Mouse (Mus musculus) heart, postnatal 10 days (tissue): ENCODE results near the gene Ptprm. TPM values are rescaled to one million over a fixed set of nuclear protein-coding genes. Genes with fewer than 3 reads are reported as not detected.

Source experiments
- DNase-seq, 2 experiments: peaks; one replicate each; pipeline ENCODE4 v3.0.0; 2021
- intact Hi-C: fragments of 180-260 bp; cut with DNase I; formaldehyde crosslinking; loops from one replicate; pipeline ENCODE4 v1.15.1; 2025
- total RNA-seq, 2 experiments: library from RNA; stranded (reverse); gene quantifications; 2 replicates each; pipeline ENCODE4 v1.2.3; 2021

Gene Ptprm
- total RNA-seq, 2 experiments from 2014 or later: 132 to 133 TPM

DNA sequence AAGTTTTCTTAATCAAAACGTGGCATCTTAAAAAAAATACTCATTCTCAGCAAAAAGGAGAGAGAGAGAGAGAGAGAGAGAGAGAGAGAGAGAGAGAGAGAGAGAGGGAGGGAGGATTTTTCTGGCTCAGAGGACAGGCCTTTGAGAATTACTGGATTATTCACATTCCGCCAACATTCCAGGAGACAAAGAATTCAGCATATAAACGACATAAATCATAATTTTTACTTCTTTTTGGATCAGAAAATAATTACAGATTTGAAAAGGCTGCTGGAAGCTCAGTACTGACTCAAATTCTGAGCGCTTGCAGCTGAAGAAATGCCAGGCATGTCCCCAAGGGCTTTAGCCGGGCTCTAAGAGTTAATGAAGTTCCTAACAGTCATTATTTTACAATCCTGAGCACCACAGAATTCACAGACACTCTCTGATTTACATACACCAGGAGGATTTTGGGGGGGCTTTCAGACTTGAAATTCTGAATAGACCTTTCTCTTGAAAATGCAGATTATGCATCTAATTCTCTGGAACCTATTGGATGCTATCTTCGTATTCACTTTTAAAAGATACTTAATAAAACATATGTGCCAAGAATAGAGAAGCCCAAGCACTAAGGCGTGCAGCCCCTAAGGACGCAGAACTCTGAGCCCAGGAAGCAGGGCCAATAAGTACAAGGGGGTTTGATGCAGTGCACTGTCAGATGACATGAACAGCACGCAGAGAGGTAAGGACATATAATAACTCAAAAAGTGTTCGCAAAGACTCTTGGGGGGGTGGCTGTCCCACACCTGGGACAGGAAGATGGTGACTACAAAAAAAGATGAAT lies 112.1 kb downstream of the Ptprm start:
- peak; percentile 25 to 38 for DNase-seq
- intact Hi-C loops: no loop called here

DNA sequence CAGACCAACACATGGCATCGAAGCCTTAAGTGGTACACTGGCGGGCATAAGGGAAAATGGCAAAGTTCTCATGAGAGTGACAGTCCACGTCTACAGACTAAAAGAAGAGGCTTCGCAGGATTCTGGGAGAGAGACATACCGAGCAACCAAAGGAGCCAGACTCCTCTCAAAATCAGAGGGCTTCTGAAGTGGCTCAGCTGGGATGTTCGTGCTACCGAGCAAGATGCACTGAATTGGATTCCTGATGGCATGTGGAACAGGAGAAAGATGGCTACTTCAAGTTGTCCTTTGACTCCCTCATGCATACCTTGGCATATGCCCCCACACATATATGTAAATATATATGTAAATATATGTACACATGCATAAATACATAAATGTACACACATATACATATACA lies 115.4 kb downstream of the Ptprm start:
- intact Hi-C loops: no loop called here

DNA sequence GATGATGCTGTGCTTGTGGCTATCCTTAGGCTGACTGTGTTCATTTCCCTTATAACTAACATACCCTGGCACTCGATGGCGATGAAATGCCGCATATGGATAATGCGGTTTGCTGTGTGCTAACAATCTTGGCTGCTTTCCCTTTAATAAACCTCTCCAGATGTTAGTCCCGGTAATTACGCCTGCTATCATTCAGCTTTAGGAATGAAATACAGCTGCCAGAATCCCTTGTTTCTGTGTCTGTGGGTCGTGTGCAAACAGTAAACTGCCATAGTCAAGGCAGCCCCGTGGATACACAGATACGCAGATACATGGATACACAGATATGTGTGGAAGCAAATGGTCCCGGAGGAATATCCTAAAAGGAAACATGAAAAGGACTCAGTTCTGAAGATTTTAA lies 116.8 kb downstream of the Ptprm start:
- DNase-seq: no peak
- intact Hi-C loops: no loop called here

More for the DNA sequence above, 115.4 kb downstream of the Ptprm start:
- DNase-seq: no peak

DNA sequence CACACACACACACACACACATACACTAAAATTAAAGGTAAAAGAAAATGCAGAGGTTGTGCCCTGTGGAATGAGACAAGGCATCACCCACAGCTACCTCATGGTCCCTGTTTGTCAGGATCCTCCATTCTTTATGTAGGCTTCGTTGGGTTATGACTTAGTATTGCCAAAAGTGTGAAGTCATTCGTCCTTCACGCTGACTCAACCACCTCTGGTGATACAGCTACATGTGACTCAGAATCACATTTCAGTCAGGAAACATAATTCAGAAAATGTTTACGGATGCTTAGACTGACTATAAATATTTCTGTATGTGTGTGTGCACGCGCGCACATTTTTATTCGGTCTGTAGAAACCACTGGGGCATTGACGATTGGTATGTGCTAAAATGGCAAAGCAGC lies 121.2 kb downstream of the Ptprm start:
- DNase-seq: no peak
- intact Hi-C loops: no loop called here

DNA sequence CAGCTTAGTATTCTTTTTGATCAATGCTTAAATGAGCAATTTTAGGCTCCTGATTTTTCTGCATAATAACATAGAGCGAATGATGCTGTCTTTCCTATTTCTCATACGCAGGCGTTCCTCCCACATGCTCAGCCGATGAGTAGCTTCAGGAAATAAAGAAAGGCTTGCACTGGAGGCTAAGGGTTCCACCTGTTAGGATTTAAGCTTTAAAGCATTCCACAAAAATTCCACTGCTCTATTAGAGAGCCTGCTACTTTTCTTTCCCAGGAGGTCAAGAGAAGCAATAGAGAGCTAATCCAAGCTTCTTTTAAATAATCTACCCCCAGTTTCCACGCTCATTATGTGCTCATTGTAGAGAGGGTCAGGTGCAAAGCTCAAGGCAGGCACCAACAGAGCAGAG lies 127.3 kb downstream of the Ptprm start:
- no peak for DNase-seq
- intact Hi-C loops: no loop called here

DNA sequence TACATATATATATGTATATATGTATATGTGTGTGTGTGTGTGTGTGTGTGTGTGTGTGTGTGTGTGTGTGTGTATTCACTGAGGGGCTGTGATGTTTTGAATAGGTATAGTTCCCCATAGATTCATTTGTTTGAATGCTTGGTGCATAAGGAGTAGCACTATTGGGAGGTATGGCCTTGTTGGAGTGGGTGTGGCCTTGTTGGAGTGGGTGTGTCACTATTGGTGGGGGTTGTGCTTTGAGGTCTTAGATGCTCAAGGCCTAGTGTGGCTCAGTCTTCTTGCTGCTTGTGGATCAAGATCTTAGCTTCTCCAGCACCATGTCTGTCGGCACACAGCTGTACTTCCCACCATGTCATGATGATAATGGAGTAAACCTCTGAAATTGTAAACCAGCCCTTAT lies 138.9 kb downstream of the Ptprm start:
- intact Hi-C loops: no loop called here
- no peak for DNase-seq

DNA sequence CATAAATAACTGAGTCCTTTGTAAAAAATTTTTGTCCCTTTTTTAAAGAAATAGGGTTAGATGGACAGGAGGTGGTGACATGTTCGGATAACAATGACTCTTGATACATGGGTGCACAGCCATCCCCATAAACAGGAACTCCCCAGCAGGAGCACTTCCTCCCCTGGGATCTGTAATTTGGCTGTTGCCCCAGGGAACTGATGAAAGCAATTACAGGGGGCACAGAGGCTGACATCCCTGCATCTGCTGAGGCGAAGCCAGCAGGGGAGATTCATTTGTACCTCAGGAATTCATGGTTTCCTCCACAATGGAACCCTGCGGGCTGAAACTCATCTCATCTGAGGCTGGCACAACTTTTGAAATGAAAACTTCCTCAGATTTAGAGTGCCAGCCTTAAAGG lies 140.5 kb downstream of the Ptprm start:
- peak; percentile 32 to 39 for DNase-seq
- intact Hi-C loops: loop anchor here (5.0 kb wide), 1 partner anchor 259 kb away; no protein-coding TSS in a partner anchor

DNA sequence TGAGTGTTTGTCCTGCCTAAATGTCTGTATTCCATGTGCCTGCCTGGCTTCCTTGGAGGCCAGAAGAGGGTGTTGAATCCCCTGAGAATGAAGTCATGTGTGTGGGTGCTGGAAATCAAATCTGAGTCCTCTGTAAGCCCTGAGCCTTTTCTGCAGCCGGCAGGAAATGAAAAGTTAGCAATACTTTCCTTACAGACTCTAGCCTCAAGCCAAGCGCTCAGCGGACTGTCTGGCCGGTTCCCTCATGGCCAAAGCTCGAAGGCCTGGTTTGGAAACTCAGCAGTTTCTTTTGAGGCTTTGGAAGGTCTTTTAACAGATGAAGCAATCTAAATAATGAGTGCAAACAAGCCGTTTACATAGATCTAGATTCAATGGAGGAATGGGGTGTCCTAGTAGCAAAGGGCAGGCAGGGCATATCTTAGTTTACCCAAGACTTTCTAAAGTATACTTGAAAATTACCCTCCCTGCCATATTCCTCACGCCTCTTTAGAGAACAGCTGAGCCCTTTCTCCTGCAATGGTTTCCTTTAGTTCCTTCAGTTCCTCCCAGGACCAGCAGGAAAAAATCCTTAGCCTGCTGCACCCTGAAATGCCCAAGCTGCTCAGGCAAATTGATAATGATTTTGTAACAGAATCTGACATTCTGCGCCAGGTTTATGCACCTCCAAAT lies 144.4 kb downstream of the Ptprm start:
- intact Hi-C loops: loop anchor here (5.0 kb wide), 1 partner anchor 262 kb away; no protein-coding TSS in a partner anchor
- peak in 1 of 2 experiments; percentile 15 for DNase-seq

DNA sequence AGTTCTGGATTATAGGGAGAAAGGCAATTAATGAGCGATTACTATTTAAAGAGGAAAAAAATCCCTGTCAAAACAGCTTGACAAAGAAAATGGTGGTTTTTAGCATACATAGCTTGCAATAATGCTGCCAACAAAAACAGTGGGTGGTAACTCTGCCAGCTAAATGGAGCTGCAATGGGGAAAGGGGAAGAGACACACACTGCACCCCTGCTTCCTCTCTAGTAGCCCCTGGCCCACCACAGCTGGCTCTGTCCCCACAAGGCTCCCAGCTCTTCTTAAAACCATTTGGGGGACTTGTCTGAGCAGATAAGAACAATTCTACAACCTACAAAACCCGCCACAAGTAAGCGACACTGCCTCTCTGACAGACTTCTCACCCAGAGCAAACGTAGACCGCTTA lies 145.7 kb downstream of the Ptprm start:
- DNase-seq: no peak
- intact Hi-C loops: no loop called here

DNA sequence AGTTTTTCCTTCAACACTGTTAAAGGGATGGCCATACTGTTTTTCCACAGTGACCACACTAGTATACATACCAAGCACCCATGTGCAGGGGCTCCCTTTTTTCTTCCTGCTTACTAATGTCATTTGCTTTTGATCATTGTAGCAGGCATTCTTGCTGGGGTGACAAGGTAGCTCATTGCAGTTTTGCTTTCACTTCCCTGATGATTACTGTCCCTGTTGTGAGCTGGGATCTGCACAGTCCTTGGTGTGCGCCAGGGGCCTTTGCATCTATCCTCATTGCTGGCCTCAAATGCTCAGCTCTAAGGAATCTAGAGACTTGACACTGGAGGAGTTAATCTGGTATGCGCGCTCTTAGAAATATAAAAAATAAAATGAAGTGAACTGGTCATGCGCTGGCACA lies 147.3 kb downstream of the Ptprm start:
- intact Hi-C loops: no loop called here
- no peak for DNase-seq

DNA sequence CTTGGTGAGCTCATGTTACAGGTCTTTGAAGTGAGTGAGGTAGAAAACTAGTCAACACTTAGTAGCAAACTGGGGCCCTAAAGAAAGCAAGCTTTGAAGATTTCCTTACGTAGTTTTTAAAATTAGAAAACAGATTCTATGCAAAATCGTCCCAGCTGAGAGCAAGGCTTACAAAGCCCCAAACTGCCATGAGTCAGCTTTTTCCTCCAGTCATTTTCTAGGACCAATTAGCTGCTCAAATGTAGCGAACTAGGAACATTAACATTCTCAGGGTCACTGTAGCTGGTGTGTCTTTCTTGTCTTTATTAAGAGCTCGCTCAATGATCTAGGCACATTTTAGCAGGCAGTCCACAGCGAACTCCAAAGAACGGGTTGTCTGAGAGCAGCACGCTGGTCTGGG lies 153.1 kb downstream of the Ptprm start:
- intact Hi-C loops: no loop called here

DNA sequence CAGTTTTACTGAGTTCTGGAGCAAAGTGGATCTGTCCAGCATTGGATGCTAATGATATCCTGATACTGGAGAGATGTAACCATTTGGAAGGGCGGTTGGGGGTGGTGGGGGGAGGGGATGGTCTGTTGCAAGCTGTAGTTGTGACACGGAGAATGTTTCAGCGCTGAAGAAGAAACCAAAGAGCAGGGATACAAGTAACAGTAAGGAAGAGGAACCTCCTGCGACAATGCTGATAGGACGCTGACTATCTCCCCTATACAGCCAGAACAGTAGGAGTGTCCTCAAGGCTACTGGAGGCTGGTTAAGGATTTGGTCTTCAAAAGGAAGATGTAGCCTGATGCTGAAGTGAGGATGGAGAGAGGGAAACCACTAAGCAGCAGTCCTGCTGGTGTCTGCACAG lies 160.5 kb downstream of the Ptprm start:
- DNase-seq: no peak
- intact Hi-C loops: loop anchor here (5.0 kb wide), 1 partner anchor 159 kb away; the partner anchor contains the start of gene Ptprm

More for the DNA sequence above, 153.1 kb downstream of the Ptprm start:
- no peak for DNase-seq

DNA sequence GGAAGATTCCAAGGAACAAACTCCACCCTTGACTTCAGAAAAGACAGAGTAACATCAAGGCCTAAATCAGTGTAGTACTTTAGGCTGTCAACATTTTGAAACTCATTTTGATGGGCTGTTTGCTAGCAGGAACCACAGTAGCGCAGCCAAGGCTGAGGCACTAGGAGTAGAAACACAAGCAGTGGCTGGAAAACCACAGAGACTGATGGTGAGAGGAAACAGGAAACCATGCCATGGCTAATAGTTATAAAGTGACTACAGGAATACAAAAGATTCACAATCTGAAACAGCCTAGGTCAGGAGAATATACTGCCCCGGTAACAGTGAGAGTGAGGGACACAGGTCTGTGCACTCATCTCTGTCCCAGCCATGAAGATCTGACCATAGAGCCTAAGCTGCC lies 165.7 kb downstream of the Ptprm start:
- no peak for DNase-seq
- intact Hi-C loops: loop anchor here (10.0 kb wide), 1 partner anchor 286 kb away; no protein-coding TSS in a partner anchor

DNA sequence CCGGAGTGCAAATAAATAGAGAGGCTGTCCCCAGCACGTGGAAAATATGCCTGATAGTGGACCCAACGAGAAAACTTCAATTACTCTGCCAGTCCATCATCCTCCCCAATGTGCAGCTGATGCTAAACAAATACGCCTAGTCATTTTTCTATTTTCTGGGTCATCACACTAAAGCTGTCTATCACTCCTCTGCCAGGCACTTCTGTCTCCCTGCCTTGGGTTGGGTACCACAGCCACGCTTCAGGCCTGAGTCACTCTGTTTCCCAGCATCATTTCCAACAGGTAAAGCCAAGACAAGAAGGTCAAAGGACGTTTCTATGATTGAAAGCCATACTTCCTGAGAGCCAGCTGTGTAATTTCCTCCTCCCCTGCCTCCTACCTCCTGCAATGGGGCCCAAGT lies 167.4 kb downstream of the Ptprm start:
- intact Hi-C loops: loop anchor here (10.0 kb wide), 1 partner anchor 288 kb away; no protein-coding TSS in a partner anchor
- DNase-seq: no peak

DNA sequence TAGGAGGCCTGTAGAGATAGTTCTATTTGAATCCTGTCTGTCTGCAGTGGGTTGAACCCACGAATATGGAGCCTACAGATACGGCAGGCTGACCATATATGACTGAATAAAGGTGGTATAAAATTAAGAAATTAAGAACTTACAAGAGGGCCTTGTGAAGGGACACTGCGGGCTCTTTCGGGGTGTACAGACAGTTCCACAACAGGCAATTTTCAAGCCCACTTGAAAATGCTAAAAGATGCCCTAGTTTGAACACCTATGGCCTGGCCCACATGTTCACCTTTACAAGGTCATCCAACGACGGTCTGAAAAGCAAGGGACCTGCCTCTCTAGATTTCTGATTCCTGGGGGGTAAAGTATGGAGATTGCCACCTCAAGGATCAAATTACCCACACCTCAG lies 168.3 kb downstream of the Ptprm start:
- DNase-seq: no peak
- intact Hi-C loops: loop anchor here (10.0 kb wide), 1 partner anchor 289 kb away; no protein-coding TSS in a partner anchor

DNA sequence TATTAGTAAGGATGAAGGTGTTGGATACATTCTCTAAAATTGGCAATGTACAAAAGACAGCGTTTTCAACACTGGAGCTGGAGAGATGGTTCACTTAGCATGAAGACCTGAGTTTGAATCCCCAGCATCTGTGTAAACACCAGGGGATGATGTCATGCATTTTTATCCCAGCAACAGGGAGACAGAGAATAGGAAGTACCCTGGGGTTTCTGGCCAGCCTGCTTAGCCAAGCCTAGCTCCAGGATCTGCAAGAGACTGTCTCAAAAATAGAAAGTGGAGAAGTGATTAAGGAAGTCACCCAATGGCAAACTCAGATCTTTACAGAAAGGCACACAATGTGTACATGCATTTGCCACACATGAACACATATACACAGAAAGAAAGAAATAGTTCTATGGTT lies 174.8 kb downstream of the Ptprm start:
- DNase-seq: no peak
- intact Hi-C loops: loop anchor here (5.0 to 10.0 kb wide), 3 partner anchors 97 to 405 kb away; partner anchors contain the start of gene Ptprm

DNA sequence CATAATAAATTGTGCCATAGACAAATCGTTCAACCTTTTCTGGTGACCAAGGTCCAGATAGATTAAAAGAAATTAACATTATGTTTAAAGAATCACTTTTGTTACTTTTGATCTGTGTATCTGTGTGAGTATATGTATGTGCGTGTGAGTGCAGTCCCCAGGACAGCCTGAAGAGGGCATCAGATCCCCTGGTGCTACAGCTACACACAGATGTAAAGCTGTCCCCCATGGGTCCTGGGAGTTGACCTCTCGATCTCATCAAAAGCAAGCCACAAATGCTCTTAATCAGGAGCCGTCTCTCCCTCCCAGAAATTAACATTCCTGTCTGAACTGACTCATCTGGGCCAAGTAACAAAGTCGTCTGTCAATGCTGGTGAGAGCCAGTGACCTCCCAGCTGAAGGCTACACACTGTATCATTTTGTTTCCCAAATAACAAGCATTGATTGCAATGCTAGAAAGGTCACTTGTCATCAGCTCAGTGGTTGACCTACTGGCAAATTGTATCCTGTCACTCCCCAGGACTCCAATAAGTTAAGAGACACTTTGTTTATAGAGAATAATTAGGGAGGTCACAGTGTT lies 175.5 kb downstream of the Ptprm start:
- intact Hi-C loops: loop anchor here (5.0 to 10.0 kb wide), 3 partner anchors 96 to 406 kb away; partner anchors contain the start of gene Ptprm

DNA sequence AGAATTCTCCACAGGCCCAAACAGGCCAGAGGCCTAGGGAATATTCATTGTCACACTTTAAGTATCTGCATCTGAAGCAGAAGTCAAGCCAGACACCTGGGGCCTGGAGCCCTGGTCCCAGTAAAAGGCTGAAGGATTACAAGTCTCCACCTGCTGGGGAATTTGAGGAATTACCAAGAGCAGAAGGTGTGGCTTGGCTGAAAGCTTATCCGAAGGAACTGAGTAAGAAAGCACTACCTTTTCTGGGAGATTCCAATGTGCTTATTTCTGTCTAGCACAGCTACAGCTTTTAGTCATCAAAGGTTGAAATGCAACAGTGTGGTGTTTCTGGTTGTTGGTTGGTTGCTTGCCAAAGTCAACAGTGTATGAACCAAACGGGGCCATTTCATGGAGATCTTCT lies 178.4 kb downstream of the Ptprm start:
- DNase-seq: peak; percentile 57 to 61
- intact Hi-C loops: loop anchor here (5.0 to 10.0 kb wide), 3 partner anchors 94 to 409 kb away; partner anchors contain the start of gene Ptprm

More for the DNA sequence above, 175.5 kb downstream of the Ptprm start:
- no peak for DNase-seq

DNA sequence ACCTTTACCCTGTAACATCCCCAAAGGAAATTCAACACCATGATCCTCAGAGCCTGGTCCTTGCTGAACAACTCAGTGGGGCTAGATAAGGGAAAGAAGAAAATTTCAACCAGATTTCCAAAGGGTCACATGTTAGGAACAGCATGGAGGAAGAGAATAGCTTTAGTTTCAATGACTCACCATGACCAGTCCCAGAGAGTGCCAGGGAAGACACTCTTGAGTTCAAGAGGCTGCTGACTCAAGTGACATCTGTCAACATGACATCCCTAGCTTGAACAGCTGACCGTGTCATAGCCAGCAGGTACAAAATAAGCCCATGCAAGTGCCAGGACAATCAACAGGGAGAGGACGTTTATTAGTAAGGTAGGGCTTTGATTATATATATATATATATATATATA lies 182.9 kb downstream of the Ptprm start:
- intact Hi-C loops: loop anchor here (5.0 to 10.0 kb wide), 2 partner anchors 34 to 413 kb away; no protein-coding TSS in a partner anchor
- peak; percentile 47 to 66 for DNase-seq

DNA sequence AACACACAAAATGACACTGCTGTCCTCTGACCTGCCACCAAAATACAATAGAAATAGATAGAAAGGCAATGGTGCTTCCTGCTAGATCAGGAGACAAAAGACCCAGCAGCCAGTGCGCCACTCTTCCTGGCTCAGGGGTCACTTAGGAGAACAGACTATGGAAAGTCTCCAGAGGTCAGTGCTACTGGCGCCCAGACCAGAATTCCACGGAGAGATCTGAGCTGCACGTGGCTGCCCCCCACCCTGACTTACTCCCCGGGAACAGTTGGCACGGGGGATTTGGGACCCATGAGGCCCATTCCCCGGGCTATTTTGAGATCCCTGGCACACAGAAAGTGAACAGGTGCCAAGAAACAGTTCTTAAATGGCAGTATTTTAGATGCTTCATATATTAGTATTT lies 183.6 kb downstream of the Ptprm start:
- intact Hi-C loops: loop anchor here (5.0 to 10.0 kb wide), 2 partner anchors 33 to 414 kb away; no protein-coding TSS in a partner anchor

DNA sequence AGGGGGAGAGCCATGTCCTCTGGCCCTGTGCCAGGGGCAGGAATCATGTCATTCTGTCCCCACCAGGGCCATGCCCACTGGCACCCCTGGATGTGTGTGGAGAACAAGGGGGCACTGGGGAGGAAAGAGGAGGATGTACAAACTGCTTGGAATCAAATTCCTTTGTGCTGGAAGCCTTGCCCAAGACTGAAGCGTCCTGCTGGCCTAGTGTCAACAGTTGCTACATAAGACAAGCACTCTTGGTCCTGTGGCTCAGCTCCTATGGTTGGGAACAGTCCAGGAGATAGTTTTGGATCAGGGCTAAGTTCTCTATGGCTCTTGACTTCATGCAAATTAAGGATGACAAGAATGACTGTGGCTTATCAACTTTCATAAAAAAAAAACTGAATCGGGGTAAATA lies 188.4 kb downstream of the Ptprm start:
- intact Hi-C loops: no loop called here
- no peak for DNase-seq

More for the DNA sequence above, 183.6 kb downstream of the Ptprm start:
- peak; percentile 83 to 87 for DNase-seq
